8 mouse cellular contexts compared by ENCODE assay signal in the genomic region with DNA sequence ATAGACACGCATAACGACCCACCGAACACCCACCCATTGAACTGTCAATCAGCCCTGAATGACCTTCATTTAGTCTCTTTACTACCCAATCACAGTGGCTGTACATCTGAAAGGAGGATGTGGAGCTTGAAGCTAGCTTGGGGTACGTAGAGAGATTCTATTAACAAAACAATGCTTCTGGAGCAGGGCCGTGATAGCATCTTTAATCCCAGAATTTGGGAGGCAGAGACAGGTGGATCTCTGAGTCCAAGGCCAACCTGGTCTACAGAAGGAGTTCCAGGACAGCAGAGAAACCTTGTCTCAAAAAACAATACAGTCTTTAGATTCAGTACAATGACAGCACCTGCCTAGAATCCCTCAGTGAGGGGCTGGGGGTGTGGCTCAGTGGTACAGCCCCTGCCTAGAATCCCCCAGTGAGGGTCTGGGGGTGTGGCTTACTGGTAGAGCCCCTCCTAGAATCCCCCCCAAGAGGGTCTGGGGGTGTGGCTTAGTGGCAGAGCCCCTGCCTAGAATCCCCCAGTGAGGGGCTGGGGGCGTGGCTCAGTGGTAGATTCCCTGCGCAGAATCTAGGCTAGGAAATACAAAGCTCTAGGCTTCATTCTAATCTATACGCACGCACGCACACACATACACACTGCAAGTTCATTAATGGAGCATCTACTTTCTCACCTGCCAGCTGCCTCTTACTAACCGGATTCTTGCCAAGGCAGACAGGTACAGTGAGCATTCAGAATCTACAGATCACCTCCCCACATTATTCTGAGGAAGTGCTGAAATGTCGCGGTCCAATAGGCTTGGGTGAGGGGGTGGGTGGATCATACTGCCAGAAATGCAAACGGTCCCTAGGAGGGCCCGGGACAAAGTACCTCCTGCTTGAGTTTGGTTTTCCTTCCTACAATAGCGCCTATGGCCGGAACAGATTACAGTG. TPM values are rescaled to one million over a fixed set of nuclear protein-coding genes. Genes with fewer than 3 reads are reported as not detected.
A peak's percentile ranks its signal among the peaks of the same experiment; 100 is the strongest.
DNase-seq lines count a peak whose midpoint lies in the region; ATAC-seq and TF ChIP-seq lines count a peak whose summit lies in the region.

No protein-coding gene starts in this region.

- 34% methylated on average over 17 of the region's 17 CpGs for WGBS in lung, postnatal 0 days
- WGBS in embryonic facial prominence, embryonic 11.5 days = 26% methylated on average over 17 of the region's 17 CpGs
- 42% methylated on average over 17 of the region's 17 CpGs for WGBS in intestine, postnatal 0 days
- 25% methylated on average over 17 of the region's 17 CpGs for WGBS in neural tube, embryonic 15.5 days

- H3K27ac ChIP-seq in lung, postnatal 0 days (ENCODE audit: low read length) = peak overlapping the region; percentile 94
- H3K27ac ChIP-seq in embryonic facial prominence, embryonic 11.5 days (replicated peaks; ENCODE audit: low read depth, low read length) = no peak overlapping the region
- peak overlapping the region; percentile 83 for H3K27ac ChIP-seq in intestine, postnatal 0 days (ENCODE audit: low read depth, low read length)
- H3K27ac ChIP-seq in neural tube, embryonic 15.5 days (replicated peaks) = no peak overlapping the region

- H3K4me3 ChIP-seq in lung, postnatal 0 days (ENCODE audit: low read depth, low read length) = peak overlapping the region; percentile 45
- H3K4me3 ChIP-seq in embryonic facial prominence, embryonic 11.5 days (ENCODE audit: low read depth, low read length) = peak overlapping the region; percentile 32
- H3K4me3 ChIP-seq in intestine, postnatal 0 days (ENCODE audit: low read depth, low read length) = peak overlapping the region; percentile 33
- H3K4me3 ChIP-seq in neural tube, embryonic 15.5 days (replicated peaks) = peak overlapping the region; percentile 43

- DNase-seq in lung, postnatal 0 days (ENCODE audit: low spot score) = no peak
- no peak for DNase-seq in lung, postnatal 36 days
- no peak for DNase-seq in embryonic facial prominence, embryonic 11.5 days (ENCODE audit: low spot score)
- DNase-seq in adrenal gland, postnatal 14 days = no peak
- no peak for DNase-seq in kidney, adult 11 months
- DNase-seq in left cerebral cortex, adult 11 months (ENCODE audit: low spot score) = no peak

- H3K4me2 ChIP-seq in lung, postnatal 0 days (replicated peaks; ENCODE audit: low read depth, low read length) = peak overlapping the region; percentile 67
- H3K4me2 ChIP-seq in embryonic facial prominence, embryonic 11.5 days (ENCODE audit: low read depth, low read length) = peak overlapping the region; percentile 62
- peak overlapping the region; percentile 56 for H3K4me2 ChIP-seq in intestine, postnatal 0 days (replicated peaks; ENCODE audit: low read depth)
- peak overlapping the region; percentile 74 for H3K4me2 ChIP-seq in neural tube, embryonic 15.5 days

- peaks cover 20% of the 10 kb centered on the region; the same call in 1 of the 2 replicates for H3K4me1 ChIP-seq in lung, postnatal 0 days (ENCODE audit: insufficient read depth, low read depth, low read length)
- H3K4me1 ChIP-seq in embryonic facial prominence, embryonic 11.5 days (ENCODE audit: control insufficient read depth, insufficient read depth, low read length) = peaks cover 8% of the 10 kb centered on the region
- H3K4me1 ChIP-seq in intestine, postnatal 0 days (replicated peaks; ENCODE audit: control insufficient read depth, insufficient read depth, low read length) = peaks cover 3% of the 10 kb centered on the region; the same call in 1 of the 2 replicates
- peaks cover 30% of the 10 kb centered on the region for H3K4me1 ChIP-seq in neural tube, embryonic 15.5 days

- H3K36me3 ChIP-seq in lung, postnatal 0 days (ENCODE audit: insufficient read depth, low read length) = no peaks in the 10 kb centered on the region
- H3K36me3 ChIP-seq in embryonic facial prominence, embryonic 11.5 days (replicated peaks; ENCODE audit: control insufficient read depth, insufficient read depth, low read depth, low read length) = no peaks in the 10 kb centered on the region
- H3K36me3 ChIP-seq in intestine, postnatal 0 days (ENCODE audit: control insufficient read depth, insufficient read depth) = peaks cover 22% of the 10 kb centered on the region; the same call in 1 of the 2 replicates
- no peaks in the 10 kb centered on the region for H3K36me3 ChIP-seq in neural tube, embryonic 15.5 days

- no peak for TF ChIP-seq CTCF in lung, postnatal 0 days (IDR thresholded peaks at IDR 0.05)
- TF ChIP-seq CTCF in intestine, postnatal 0 days (IDR thresholded peaks at IDR 0.05; ENCODE audit: low read depth) = no peak

- peak; percentile 5 for ATAC-seq in lung, postnatal 0 days
- ATAC-seq in embryonic facial prominence, embryonic 11.5 days (replicated peaks; ENCODE audit: insufficient number of reproducible peaks, low FRiP score, low TSS enrichment, low read depth) = peak; percentile 6; the same call in 1 of the 2 replicates
- no peak for ATAC-seq in intestine, postnatal 0 days
- ATAC-seq in neural tube, embryonic 15.5 days (ENCODE audit: low FRiP score) = peak; percentile 35; the same call in 1 of the 2 replicates

- no peak for TF ChIP-seq EP300 in lung, postnatal 0 days (IDR thresholded peaks at IDR 0.05)

- no peaks in the 10 kb centered on the region for H3K9me3 ChIP-seq in lung, postnatal 0 days (ENCODE audit: low read length)
- no peaks in the 10 kb centered on the region for H3K9me3 ChIP-seq in embryonic facial prominence, embryonic 11.5 days (replicated peaks; ENCODE audit: control insufficient read depth, low read length)
- no peaks in the 10 kb centered on the region for H3K9me3 ChIP-seq in intestine, postnatal 0 days (ENCODE audit: control insufficient read depth)
- no peaks in the 10 kb centered on the region for H3K9me3 ChIP-seq in neural tube, embryonic 15.5 days (replicated peaks)

- H3K27me3 ChIP-seq in lung, postnatal 0 days (replicated peaks; ENCODE audit: insufficient read depth, low read length) = no peaks in the 10 kb centered on the region
- peaks cover 15% of the 10 kb centered on the region for H3K27me3 ChIP-seq in embryonic facial prominence, embryonic 11.5 days (ENCODE audit: control insufficient read depth, insufficient read depth, low read length)
- H3K27me3 ChIP-seq in intestine, postnatal 0 days (replicated peaks; ENCODE audit: control insufficient read depth, insufficient read depth, low read length) = no peaks in the 10 kb centered on the region
- peaks cover 64% of the 10 kb centered on the region for H3K27me3 ChIP-seq in neural tube, embryonic 15.5 days (replicated peaks)

- peak overlapping the region; percentile 48; the same call in 1 of the 2 replicates for H3K9ac ChIP-seq in lung, postnatal 0 days (replicated peaks; ENCODE audit: low read depth)
- peak overlapping the region; percentile 55 for H3K9ac ChIP-seq in embryonic facial prominence, embryonic 11.5 days (replicated peaks; ENCODE audit: low read length)
- peak overlapping the region; percentile 23 for H3K9ac ChIP-seq in intestine, postnatal 0 days (ENCODE audit: low read depth, low read length)
- H3K9ac ChIP-seq in neural tube, embryonic 15.5 days (replicated peaks) = peak overlapping the region; percentile 50

RNA-seq across cellular contexts. Expression of gene Bcl3, which starts 7.0 kb away (rescaled TPM):
- polyA plus RNA-seq in lung, postnatal 0 days (2015; fragmentation: Nextera tagmentation; extraction: Ambion mirVana) = 8.3 and 20.0 TPM in 2 replicates
- polyA plus RNA-seq in embryonic facial prominence, embryonic 11.5 days (2014; fragmentation: Nextera tagmentation; extraction: Ambion mirVana) = 1.4 and 2.2 TPM in 2 replicates
- polyA plus RNA-seq in intestine, postnatal 0 days (2015; fragmentation: Nextera tagmentation; extraction: Ambion mirVana) = 19.0 and 23.7 TPM in 2 replicates
- 1.2 and 5.2 TPM in 2 replicates for polyA plus RNA-seq in neural tube, embryonic 15.5 days (2015; fragmentation: Nextera tagmentation; extraction: Ambion mirVana)
- total RNA-seq in adrenal gland, postnatal 14 days (2021) = 26.6 and 36.9 TPM in 2 replicates

RNA-seq across cellular contexts. Expression of gene Cblc, which starts 19.0 kb away (rescaled TPM):
- polyA plus RNA-seq in lung, postnatal 0 days (2015; fragmentation: Nextera tagmentation; extraction: Ambion mirVana) = 18.4 and 23.9 TPM in 2 replicates
- polyA plus RNA-seq in embryonic facial prominence, embryonic 11.5 days (2014; fragmentation: Nextera tagmentation; extraction: Ambion mirVana) = 1.1 and 1.7 TPM in 2 replicates
- polyA plus RNA-seq in intestine, postnatal 0 days (2015; fragmentation: Nextera tagmentation; extraction: Ambion mirVana) = 54.8 and 56.5 TPM in 2 replicates
- polyA plus RNA-seq in neural tube, embryonic 15.5 days (2015; fragmentation: Nextera tagmentation; extraction: Ambion mirVana) = 0.69 and 2.2 TPM in 2 replicates
- 1.4 TPM in 1 of 2 replicates, not detected in the other for total RNA-seq in adrenal gland, postnatal 14 days (2021)

RNA-seq across cellular contexts. Expression of gene Gm19345, which starts 36.2 kb away (rescaled TPM):
- polyA plus RNA-seq in lung, postnatal 0 days (2015; fragmentation: Nextera tagmentation; extraction: Ambion mirVana) = 0.12 and 0.24 TPM in 2 replicates
- not detected in 2 replicates for polyA plus RNA-seq in embryonic facial prominence, embryonic 11.5 days (2014; fragmentation: Nextera tagmentation; extraction: Ambion mirVana)
- polyA plus RNA-seq in intestine, postnatal 0 days (2015; fragmentation: Nextera tagmentation; extraction: Ambion mirVana) = 0.16 and 0.39 TPM in 2 replicates
- polyA plus RNA-seq in neural tube, embryonic 15.5 days (2015; fragmentation: Nextera tagmentation; extraction: Ambion mirVana) = 14.3 and 17.3 TPM in 2 replicates
- 0.59 TPM in 1 of 2 replicates, not detected in the other for total RNA-seq in adrenal gland, postnatal 14 days (2021)

RNA-seq across cellular contexts. Expression of gene Bcam, which starts 44.7 kb away (rescaled TPM):
- 477 and 507 TPM in 2 replicates for polyA plus RNA-seq in lung, postnatal 0 days (2015; fragmentation: Nextera tagmentation; extraction: Ambion mirVana)
- polyA plus RNA-seq in embryonic facial prominence, embryonic 11.5 days (2014; fragmentation: Nextera tagmentation; extraction: Ambion mirVana) = 43.8 and 52.0 TPM in 2 replicates
- polyA plus RNA-seq in intestine, postnatal 0 days (2015; fragmentation: Nextera tagmentation; extraction: Ambion mirVana) = 36.2 and 38.0 TPM in 2 replicates
- polyA plus RNA-seq in neural tube, embryonic 15.5 days (2015; fragmentation: Nextera tagmentation; extraction: Ambion mirVana) = 26.3 and 37.0 TPM in 2 replicates
- 59.8 and 70.8 TPM in 2 replicates for total RNA-seq in adrenal gland, postnatal 14 days (2021)

RNA-seq across cellular contexts. Expression of gene Ceacam16, which starts 45.5 kb away (rescaled TPM):
- polyA plus RNA-seq in lung, postnatal 0 days (2015; fragmentation: Nextera tagmentation; extraction: Ambion mirVana) = 0.13 and 0.18 TPM in 2 replicates
- not detected in 2 replicates for polyA plus RNA-seq in embryonic facial prominence, embryonic 11.5 days (2014; fragmentation: Nextera tagmentation; extraction: Ambion mirVana)
- not detected in 2 replicates for polyA plus RNA-seq in intestine, postnatal 0 days (2015; fragmentation: Nextera tagmentation; extraction: Ambion mirVana)
- 0.69 and 1.2 TPM in 2 replicates for polyA plus RNA-seq in neural tube, embryonic 15.5 days (2015; fragmentation: Nextera tagmentation; extraction: Ambion mirVana)
- 0.33 and 0.38 TPM in 2 replicates for total RNA-seq in adrenal gland, postnatal 14 days (2021)

Comparison
In these comparisons a context has a peak if more than half of its experiments do, and no peak if none do; other contexts are left out.
1. H3K27ac ChIP-seq: peak in lung, postnatal 0 days (single experiment) and intestine, postnatal 0 days (single experiment); none in embryonic facial prominence, embryonic 11.5 days (single experiment) and neural tube, embryonic 15.5 days (single experiment).
2. RNA of gene Gm19345, which starts 36.2 kb away (polyA plus RNA-seq): 14.3 to 17.3 TPM in neural tube, embryonic 15.5 days; 0.16 to 0.39 TPM in intestine, postnatal 0 days, not detected in embryonic facial prominence, embryonic 11.5 days and 0.12 to 0.24 TPM in lung, postnatal 0 days; every median in the first group is over 10 times any median in the second.
3. Peak in every context shown above with its lines, with median percentiles within 50 percentile points of each other: H3K4me2 ChIP-seq, H3K4me3 ChIP-seq and H3K9ac ChIP-seq.